Mouse (Mus musculus): Measurements from ENCODE around the gene Tvp23a.

DNA sequence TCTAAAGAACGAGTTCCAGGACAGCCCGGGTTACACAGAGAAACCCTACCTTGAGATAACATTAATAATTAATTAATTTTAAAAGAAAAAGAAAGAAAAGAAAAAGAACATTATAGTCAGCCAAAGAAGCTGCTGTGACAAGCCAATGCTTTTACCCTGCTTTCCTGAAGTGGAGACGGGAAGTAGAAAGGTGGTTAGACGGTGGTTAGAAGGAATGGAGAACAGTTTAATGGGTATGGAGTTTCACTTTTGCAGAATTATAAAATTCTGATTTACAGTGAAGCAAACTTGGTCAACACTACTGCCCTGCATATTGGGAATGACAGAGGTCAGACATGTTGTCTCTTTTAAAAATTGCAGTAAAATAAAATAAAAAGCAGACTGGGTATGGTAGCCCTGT lies 5.4 kb downstream of the Tvp23a start:
- TF ChIP-seq GATA1 (IDR thresholded peaks at IDR 0.05; ENCODE audit: borderline replicate concordance, low read length) (no peak), CTCF (IDR thresholded peaks at IDR 0.05; ENCODE audit: low read depth, low read length) (no peak), GATA2 (IDR thresholded peaks at IDR 0.05; ENCODE audit: borderline replicate concordance, low read depth, low read length) (no peak)

Measured in G1E (cell line).